Comparison of ENCODE assay signal across 9 mouse cellular contexts in the genomic region with DNA sequence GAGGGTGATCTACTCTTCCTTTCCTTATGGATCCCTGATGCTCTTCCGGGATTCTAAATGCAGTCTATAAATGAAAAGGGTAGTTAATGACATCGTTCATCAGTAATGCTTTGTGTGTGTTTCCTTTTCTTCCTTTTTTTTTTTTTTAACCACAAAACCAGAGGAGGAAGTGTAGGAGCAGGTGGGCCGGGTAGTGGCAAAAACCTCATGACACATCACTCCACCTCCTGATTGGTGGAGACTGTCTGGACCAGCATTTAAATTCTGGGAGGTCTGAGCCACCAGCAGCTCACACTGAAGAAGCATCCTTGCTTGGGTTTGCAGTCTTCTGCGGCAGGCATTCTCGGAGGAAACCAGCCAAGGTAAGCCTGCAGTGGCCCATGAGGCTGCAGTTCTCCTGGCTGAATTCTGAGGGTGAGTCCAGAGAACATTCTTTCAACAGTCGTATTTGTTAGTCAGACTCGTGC. TPM values are rescaled to one million over a fixed set of nuclear protein-coding genes. Genes with fewer than 3 reads are reported as not detected.
DNase-seq lines count a peak whose midpoint lies in the region; ATAC-seq and TF ChIP-seq lines count a peak whose summit lies in the region.
"Had no signal": no experiment of that assay in that cellular context is flagged by ENCODE, and none has a peak within 500 bp of the region (broad histone marks: within the 10 kb centered on the region; RNA-seq: fewer than 3 reads in every experiment).

Gene Spp1, plus strand, starts transcription at position 284 of the 467 bp plus-strand sequence.

- no peak for ATAC-seq in frontal cortex, adult (ENCODE audit: low TSS enrichment)

- H3K27ac ChIP-seq in cerebellum, adult 2 months (ENCODE audit: insufficient read depth, low read length), result no peak within 1 kb of the TSS
- H3K27ac ChIP-seq: liver, embryonic 13.5 days had no signal

- no peaks in the 10 kb centered on the region; the same call in 1 of the 2 replicates for H3K4me1 ChIP-seq in cerebellum, adult 2 months (ENCODE audit: control insufficient read depth, insufficient read depth, low read length)
- H3K4me1 ChIP-seq: liver, embryonic 13.5 days had no signal

- DNase-seq in cerebellum, adult 2 months, result no peak
- DNase-seq in cerebellum, adult 9-10 months, result no peak
- DNase-seq in 3134 (ENCODE audit: extremely low read depth, insufficient read length, low spot score), result peak; percentile 78
- DNase-seq in brain, embryonic 14.5 days (ENCODE audit: low read depth), result no peak
- DNase-seq in kidney, postnatal 14 days, result peak; percentile 67
- no peak for DNase-seq in embryo, embryonic 10 days (ENCODE audit: low spot score)
- DNase-seq in layer of hippocampus, adult 9-11 months, result no peak
- DNase-seq: liver, embryonic 13.5 days had no signal

- no peaks in the 10 kb centered on the region for H3K27me3 ChIP-seq in cerebellum, adult 2 months (ENCODE audit: control insufficient read depth, insufficient read depth, low read length)

- WGBS in cerebellum, adult 2 months, result 65% methylated on average over 7 of the region's 7 CpGs

- H3K4me3 ChIP-seq in cerebellum, adult 2 months (replicated peaks; ENCODE audit: insufficient read depth, low read depth, low read length), result no peak within 1 kb of the TSS
- H3K4me3 ChIP-seq: liver, embryonic 13.5 days had no signal

- no peak for TF ChIP-seq POLR2A in cerebellum, adult 2 months (IDR thresholded peaks at IDR 0.05; ENCODE audit: borderline replicate concordance, insufficient read depth, low read length)
- no peak for TF ChIP-seq POLR2A in brain, embryonic 14.5 days (IDR thresholded peaks at IDR 0.05; ENCODE audit: borderline replicate concordance, extremely low read depth, insufficient read depth, insufficient read length, poor library complexity, severe bottlenecking)

- no peak for TF ChIP-seq CTCF in cerebellum, adult 2 months (IDR thresholded peaks at IDR 0.05; ENCODE audit: borderline replicate concordance, insufficient read depth, low read depth, low read length)
- no peak for TF ChIP-seq CTCF in brain, embryonic 14.5 days (IDR thresholded peaks at IDR 0.05; ENCODE audit: borderline replicate concordance, extremely low read depth, insufficient read depth, insufficient read length)

RNA-seq across cellular contexts. Expression of gene Spp1, which starts in this region (rescaled TPM):
- 121 and 154 TPM in 2 replicates for polyA plus RNA-seq in cerebellum, adult 2 months (2012; rRNA removed)
- polyA plus RNA-seq in brain, embryonic 14.5 days (2012; rRNA removed), result 6.7 and 20.1 TPM in 2 replicates

Comparison
In these comparisons a context has a peak if more than half of its experiments do, and no peak if none do; other contexts are left out.
1. DNase-seq: peak in 3134 (single experiment) and kidney, postnatal 14 days (single experiment); none in cerebellum, adult 2 months (0 of 2), cerebellum, adult 9-10 months (single experiment), brain, embryonic 14.5 days (single experiment), embryo, embryonic 10 days (single experiment) and layer of hippocampus, adult 9-11 months (single experiment).